Mouse (Mus musculus): ENCODE results near the gene Ddx50.

Ddx50 gene

GRCm38 (mm10) chr10:62650881-62651810 lies at the start of gene Ddx50:
TSS of gene Ddx50 (minus strand) at chr10:62651218.
- DNase-seq (ENCODE audit: extremely low spot score, low spot score): peak; percentile 99

- DNase-seq (ENCODE audit: extremely low spot score, low spot score): no peak
Observed at GRCm38 (mm10) chr10:62692771-62693170, 41.8 kb upstream of the Ddx50 start.

- no peak for DNase-seq (ENCODE audit: extremely low spot score, low spot score)
Observed at GRCm38 (mm10) chr10:62692244-62692643, 41.2 kb upstream of the Ddx50 start.

- DNase-seq (ENCODE audit: extremely low spot score, low spot score): peak; percentile 40
Observed at GRCm38 (mm10) chr10:62687032-62687674, 36.1 kb upstream of the Ddx50 start.

- DNase-seq (ENCODE audit: extremely low spot score, low spot score): no peak
Observed at GRCm38 (mm10) chr10:62683043-62683442, 32.0 kb upstream of the Ddx50 start.

GRCm38 (mm10) chr10:62679833-62680232 lies 28.8 kb upstream of the Ddx50 start:
- DNase-seq (ENCODE audit: extremely low spot score, low spot score): no peak

GRCm38 (mm10) chr10:62677329-62677728 lies 26.3 kb upstream of the Ddx50 start:
- no peak for DNase-seq (ENCODE audit: extremely low spot score, low spot score)

GRCm38 (mm10) chr10:62676196-62676595 lies 25.2 kb upstream of the Ddx50 start:
- no peak for DNase-seq (ENCODE audit: extremely low spot score, low spot score)

- no peak for DNase-seq (ENCODE audit: extremely low spot score, low spot score)
Observed at GRCm38 (mm10) chr10:62672359-62672758, 21.3 kb upstream of the Ddx50 start.

- DNase-seq (ENCODE audit: extremely low spot score, low spot score): no peak
Observed at GRCm38 (mm10) chr10:62669245-62669644, 18.2 kb upstream of the Ddx50 start.

GRCm38 (mm10) chr10:62668463-62668862 lies 17.4 kb upstream of the Ddx50 start:
- no peak for DNase-seq (ENCODE audit: extremely low spot score, low spot score)

- no peak for DNase-seq (ENCODE audit: extremely low spot score, low spot score)
Observed at GRCm38 (mm10) chr10:62668043-62668442, 17.0 kb upstream of the Ddx50 start.

- DNase-seq (ENCODE audit: extremely low spot score, low spot score): no peak
Observed at GRCm38 (mm10) chr10:62664963-62665590, 14.1 kb upstream of the Ddx50 start.

- DNase-seq (ENCODE audit: extremely low spot score, low spot score): no peak
Observed at GRCm38 (mm10) chr10:62664171-62664570, 13.2 kb upstream of the Ddx50 start.

- no peak for DNase-seq (ENCODE audit: extremely low spot score, low spot score)
Observed at GRCm38 (mm10) chr10:62656711-62657110, 5.7 kb upstream of the Ddx50 start.

- DNase-seq (ENCODE audit: extremely low spot score, low spot score): no peak
Observed at GRCm38 (mm10) chr10:62651961-62652360, 943 bp upstream of the Ddx50 start.

GRCm38 (mm10) chr10:62650358-62650782 lies 648 bp downstream of the Ddx50 start:
- no peak for DNase-seq (ENCODE audit: extremely low spot score, low spot score)

- DNase-seq (ENCODE audit: extremely low spot score, low spot score): no peak
Observed at GRCm38 (mm10) chr10:62604161-62604560, 46.9 kb downstream of the Ddx50 start.

- no peak for DNase-seq (ENCODE audit: extremely low spot score, low spot score)
Observed at GRCm38 (mm10) chr10:62603233-62604030, 47.6 kb downstream of the Ddx50 start.

- DNase-seq (ENCODE audit: extremely low spot score, low spot score): peak; percentile 97
Observed at GRCm38 (mm10) chr10:62602177-62603040, 48.6 kb downstream of the Ddx50 start, which contains the start of gene Ddx21. TSS of gene Ddx21 (minus strand) at chr10:62602281.
